Mouse (Mus musculus) inflammation-experienced regulatory T-cells, adult 16 weeks (primary cell): ENCODE results near the gene Vwa8. TPM values are rescaled to one million over a fixed set of nuclear protein-coding genes. Genes with fewer than 3 reads are reported as not detected.

ENCODE experiments used
- polyA plus RNA-seq: library from polyadenylated mRNA; unstranded; fragments of 100-300 nt; shearing (Covaris generic); gene quantifications from one replicate; pipeline ENCODE4 v1.2.1, GENCODE M21; 2017

Vwa8 gene
- polyA plus RNA-seq: 25.3 TPM

DNA sequence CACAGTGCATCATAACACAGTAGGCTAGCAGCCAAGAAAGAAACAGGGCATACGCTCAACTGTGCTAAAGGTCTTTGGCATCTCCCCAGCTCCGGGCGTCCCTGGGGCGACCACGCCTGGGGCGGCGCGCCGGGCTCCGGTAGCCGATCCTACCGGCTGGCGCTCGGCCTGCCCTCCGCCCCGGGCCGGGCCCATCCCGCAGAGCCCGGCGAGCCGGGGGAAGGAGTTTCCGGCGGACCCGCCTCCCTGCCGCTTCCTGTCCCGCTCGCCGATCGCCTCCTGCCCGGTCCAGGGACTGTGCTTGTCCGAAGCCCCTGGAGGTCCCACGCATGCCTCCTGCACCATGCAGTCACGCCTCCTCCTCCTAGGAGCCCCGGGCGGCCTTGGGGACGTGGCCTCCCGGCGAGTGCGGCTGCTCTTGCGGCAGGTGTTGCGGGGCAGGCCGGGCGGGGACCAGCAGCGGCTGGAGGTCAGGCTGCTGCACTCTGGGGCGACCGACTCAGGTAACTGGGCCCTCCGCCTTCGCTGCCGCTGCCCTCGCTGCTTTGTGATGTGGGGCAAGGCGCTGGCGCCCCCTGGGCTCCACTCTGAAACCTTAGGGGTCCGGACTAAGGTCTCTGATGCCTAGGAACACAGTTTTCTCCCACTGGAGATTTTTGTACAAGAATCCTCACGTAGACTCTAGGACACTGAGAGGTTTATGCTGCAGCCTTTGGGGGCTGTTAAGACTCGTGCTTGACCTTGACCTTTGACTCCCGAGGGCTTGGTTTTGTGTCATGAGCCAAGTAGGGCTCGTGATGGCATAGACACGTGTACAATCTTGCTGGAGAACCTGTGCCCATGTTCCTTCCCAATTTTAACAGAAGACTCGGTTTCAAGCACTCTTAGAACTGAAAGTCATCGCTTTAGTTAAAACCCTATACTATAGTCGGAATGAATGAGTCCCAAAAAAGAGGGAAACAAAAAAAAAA is at the start of gene Vwa8:
Vwa8 (plus strand) TSS at position 112 of the 971 bp plus-strand sequence.

Other genes starting within 250 kb of the Vwa8 start
- 9.9 TPM for gene Dgkh, start 116.3 kb upstream of the Vwa8 start, polyA plus RNA-seq